Mouse (Mus musculus) left cerebral cortex, adult 9 months (tissue): ENCODE measurements around the gene Cnn3.

Experiments used
- DNase-seq, 2 experiments: peaks; one replicate each; pipeline ENCODE4 v3.0.0; 2022; ENCODE audit warnings: low spot score in 2 of 2

Gene Cnn3

DNA sequence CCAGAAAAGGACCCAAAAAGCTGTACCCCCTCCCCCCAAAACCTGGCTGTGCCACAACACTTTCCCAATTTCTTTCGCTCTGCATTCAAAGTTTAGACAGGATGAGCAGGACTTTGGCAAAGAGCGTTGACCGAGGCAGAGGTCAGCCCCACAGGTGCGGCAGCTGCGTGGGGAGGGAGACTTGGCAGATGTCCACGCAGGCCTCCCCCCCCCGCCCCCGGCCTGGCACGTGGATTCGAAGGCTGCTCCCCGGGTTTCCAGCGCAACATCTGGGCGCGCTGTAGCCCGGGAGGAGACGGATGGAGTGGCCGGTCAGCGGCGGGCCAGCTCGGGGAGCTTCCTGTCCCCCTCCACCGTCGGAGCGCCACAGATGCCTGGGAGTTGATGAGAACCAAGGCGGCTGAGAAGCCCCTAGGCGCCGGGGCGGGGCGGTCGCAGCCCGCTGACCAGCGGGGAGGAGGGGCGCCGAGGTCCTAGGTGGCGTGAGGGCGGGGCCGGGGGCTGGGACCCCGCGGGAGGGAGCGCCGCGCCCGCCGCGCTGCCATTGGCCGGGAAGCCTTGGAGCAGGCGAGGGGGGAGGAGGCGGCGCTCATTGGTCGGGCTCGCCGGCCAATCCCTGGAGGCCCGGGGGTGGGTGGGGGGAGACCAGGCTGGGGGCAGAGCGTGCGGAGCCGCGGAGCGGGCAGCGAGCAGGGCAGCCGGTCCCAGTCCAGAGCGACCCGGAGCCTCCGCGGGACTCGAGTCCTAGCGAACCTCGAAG lies at the start of gene Cnn3:
TSS of gene Cnn3 (plus strand) at position 637 of the 760 bp plus-strand sequence.
- DNase-seq, result peak in 1 of 2 experiments; percentile 73

DNA sequence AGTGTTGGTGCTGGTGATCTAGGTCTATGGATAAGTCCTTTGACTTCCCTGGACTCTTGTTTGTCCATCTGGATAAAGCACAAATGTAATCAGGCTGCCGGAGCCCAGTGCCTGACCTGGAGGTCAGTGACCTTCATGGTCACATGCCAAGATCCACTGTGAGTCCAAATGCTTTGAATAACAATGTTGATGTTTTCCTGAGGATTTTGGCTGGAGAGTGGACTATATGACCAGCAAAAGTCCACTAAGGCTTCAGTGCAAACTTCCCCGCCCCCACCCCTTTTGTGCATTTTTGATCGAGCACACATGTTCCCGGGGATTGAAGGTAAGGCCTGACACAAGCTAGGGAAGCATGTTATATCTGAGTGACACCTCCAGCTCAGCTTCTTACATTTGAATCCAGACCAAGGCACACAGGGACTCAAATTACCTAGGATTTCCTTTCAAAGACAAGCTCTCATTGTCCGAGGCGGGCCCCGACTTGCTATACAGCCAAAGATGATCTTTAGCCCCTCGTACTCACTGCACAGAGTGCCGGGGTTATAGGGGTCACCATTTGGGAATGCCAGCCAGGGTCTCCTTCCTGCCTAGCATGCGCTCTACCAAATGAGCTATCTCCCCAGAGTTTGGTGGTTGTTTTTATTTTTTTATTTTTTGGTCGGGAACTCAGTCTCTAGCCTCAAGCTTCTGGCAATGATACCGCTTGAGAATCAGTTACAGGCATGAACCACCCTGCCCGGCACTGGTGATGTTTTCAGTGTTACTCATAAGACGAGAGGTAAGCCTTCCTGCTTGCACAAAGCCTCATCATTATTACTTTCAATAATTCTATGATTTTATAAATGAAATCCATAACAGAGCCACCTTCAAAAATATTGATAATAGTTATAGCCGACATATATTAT lies 47.3 kb upstream of the Cnn3 start:
- DNase-seq, result no peak

DNA sequence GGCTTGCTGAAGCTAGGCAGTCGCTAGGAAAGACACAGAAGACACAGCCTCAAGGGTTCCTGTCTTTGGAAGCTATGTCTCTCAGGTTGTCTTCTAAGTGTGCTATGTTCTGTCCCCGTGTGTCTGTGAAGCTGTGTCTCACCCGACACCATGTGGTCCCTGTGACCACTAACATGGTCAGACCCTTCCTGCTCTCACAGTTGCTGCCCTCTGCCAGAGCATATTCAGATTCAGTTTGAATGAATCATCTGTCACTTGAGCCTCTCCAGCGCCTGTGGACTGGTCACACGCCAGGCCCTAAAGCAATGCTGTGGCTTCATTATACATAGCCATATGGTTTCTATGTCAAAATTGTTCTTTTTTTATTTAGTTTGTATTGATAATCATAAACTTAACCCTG lies 46.6 kb upstream of the Cnn3 start:
- DNase-seq, result no peak

DNA sequence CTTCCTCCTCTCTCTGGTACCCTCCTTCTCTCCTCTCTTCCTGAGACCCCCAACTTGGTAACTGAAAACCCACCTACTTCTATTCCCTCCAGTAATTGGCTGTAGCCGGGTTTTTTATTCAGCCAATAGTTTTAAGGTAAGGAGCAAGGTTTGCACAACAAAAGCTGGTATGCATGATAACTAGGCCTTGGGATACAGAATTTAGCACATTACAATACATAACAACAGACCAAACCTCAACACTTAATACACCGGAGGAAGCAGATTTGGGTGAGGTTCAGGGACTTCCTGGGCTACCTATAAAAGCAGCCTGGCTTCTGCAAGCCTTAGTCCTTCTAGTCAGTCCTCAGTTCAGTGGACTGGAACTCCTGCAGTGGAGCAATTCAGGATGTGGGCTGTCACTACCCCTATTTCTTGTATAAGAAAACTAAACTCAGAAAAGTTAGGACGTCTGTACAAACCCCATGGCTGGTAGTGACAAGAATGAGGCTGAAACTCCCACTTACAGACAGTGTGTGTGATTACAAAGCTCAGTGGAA lies 38.8 kb upstream of the Cnn3 start:
- DNase-seq, result no peak

DNA sequence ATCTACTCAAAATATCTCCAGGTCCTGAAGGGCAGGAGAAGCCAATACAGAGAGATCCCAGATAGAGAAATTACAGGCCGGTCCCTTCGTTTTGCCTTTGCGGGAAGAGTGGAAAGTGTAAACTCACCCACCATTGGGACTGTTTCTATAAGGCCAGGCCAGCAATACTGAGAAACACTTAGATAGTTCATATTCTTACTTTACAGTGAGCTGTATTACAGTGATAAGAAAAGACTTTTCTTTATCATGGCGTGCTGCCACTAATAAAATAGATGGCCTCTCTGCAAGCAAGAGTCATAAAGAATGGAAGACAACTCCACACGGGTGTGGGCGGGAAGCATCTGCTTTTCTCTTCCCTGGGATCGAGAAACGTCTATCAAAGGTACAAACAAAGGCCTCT lies 36.9 kb upstream of the Cnn3 start:
- no peak for DNase-seq

DNA sequence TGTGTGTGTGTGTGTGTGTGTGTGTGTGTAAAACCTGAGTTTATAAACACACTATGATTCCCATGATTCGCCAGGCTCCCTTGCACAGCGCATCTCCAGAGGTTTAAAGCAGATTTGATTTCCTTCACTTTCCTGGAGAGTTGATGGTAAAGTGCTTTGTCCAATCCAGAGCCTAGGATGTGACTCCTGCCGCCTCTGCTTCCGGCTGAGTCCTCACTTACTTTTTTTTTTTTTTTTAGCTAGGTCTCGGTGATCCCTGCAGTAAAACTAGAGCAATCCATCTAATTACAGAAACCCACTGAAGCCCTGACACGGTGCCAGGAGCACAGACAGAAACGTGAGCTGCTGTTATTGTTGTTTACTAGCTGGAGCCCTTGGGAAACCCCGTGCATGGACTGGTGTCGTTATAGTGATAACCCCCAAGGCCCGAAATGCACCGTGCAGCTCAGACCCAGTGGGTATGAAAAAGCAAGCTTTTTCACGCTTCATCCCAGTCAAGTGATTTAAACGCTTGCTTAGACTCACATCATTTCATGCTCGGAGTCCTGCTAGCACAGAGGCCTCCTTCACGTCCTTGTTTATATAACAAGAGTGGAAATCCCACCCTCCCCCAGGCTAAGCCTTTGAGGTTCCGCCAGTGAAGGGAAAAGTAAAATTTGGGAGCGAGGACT lies 36.3 kb upstream of the Cnn3 start:
- DNase-seq, result peak in 1 of 2 experiments; percentile 11

DNA sequence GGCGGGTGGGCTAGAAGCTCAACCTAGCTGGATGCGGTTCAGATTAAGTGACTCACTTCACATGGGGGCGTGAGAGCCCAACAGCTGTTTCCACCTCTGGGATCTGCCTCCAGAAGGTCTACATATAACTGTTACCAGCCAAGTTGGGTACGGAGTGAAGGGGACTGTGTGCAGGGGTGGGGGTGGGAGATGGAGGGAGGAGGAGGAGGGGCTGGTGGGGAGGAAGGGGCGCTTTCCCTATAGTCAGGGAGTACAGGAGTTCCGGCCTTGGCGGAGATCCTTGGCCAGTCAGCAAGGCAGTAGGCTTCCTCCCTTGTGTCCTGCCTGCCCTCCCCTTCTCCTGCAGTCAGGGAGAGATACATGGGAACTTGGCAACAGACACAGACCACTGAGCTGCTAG lies 35.6 kb upstream of the Cnn3 start:
- DNase-seq, result no peak

DNA sequence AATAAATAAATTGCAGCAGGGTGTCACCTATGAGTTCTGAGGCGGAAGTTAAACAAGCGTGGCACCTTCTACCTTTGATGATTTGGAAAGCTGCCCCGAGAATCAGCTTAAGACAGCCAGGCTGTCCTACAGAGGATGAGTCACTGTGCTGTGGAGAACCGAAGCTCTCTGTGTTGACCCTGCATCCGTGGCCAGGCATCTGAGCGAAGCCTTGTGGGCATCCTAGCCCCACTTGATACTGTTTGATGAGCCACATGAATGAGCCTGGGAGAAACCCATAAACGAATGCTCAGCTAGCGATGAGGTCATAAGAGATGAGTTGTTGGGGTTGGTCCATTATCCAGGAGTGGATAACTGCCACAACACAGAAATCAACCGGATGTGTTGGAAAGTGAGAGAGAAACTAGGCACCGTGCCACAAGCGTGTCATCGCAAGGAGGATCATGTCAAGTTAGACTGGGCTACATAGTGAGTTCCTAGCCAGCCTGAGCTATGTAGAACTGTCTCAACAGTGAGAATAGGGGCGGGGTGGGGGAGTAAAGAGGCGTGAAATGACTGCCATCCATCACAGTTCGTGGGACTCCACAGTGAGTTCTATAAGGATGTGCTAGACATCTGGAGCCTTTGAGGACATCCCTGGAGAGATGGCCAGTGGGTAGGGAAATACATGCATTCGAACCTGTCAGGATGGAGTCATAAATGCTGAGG lies 30.6 kb upstream of the Cnn3 start:
- DNase-seq, result no peak

DNA sequence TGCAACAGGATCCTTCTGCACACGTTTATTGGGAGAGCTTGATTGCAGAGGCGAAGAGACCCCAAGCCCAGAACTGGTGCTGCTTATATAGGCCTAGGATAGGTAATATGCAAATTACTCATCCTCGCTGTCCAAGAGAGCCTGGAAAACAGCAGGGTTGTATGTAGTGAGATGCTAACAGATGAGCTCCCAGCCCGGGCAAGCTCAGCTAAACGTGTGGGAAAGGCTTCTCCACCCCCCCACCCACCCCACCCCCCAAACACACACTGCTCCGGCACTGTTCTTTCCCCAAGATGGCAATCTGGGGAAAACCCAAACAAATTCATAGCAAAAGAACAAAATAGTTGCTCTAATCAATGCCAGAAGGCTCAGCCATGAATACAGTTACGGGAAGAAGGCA lies 29.7 kb upstream of the Cnn3 start:
- no peak for DNase-seq

DNA sequence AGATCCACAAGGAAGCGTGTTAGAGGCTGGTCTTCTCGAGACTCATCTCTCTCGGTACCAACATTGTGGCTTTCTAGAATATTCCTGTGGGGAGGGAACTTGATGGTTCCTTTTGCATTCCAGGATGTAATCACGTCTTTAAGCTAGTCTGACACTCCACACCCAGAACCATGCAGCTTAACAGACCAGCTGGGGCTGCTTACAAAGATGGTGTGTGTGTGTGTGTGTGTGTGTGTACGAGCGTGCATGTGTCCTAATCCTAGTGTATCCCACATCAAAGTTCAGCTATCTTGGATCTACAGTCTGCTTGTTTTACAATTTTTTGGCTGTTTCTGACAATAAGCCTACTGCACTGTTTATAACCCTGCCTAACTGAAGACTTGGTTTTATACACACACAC lies 29.3 kb upstream of the Cnn3 start:
- no peak for DNase-seq

DNA sequence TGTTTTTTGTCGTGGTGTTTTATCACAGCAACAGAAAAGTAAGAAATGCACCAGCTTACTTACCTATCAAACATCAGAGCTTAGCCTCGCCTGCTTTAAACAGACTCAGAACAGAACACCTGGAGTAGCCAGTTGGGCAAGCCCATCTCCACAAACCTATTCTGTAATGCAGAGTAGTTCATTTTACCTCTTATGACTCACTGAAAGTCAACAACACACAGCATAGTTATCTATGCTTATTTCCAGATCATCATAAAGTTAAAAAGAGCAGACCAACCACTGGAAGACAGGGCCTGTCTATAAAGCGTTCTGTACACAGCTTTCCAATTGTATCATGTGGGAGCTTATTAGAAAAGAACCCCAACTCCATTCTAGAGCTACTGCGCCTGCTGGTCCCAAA lies 24.9 kb upstream of the Cnn3 start:
- DNase-seq, result no peak

DNA sequence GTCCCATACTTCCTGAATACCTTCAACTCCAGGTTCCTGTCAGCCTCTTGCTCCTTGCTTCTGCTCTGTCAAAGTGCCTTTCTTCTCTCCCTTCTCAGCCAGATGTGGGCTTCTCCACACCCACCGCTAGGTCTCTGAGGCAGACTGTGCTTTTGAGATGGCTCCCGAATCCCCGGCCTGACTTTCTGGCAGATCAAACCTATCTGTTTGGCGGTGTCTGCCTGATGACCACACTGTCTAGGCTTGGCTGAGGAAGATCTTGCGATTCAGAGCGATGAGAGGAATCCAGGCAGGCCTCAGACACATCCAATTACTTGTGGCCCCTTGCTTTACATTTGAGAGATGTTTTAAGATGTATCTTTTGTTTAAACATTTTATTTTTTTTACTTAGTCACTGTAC lies 24.2 kb upstream of the Cnn3 start:
- DNase-seq, result no peak

DNA sequence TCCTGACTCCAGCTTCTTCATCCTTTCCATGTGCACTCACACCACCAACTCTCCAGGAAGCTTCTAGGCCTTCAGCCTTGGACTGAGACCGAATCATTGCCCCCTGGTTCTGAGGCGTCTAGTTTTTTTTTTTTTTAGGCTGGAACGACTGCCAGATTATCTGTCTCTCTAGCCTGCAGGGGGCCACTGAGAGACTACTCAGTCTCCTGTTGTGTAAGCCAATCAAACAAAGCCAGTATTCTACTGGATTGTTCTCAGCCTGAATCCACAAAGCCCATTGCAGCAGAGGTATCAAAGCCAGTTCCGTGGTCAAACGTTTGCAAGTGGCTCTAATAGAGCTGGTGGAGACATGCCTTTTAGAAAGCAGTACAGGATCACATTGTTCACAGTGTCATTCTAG lies 22.8 kb upstream of the Cnn3 start:
- DNase-seq, result no peak

DNA sequence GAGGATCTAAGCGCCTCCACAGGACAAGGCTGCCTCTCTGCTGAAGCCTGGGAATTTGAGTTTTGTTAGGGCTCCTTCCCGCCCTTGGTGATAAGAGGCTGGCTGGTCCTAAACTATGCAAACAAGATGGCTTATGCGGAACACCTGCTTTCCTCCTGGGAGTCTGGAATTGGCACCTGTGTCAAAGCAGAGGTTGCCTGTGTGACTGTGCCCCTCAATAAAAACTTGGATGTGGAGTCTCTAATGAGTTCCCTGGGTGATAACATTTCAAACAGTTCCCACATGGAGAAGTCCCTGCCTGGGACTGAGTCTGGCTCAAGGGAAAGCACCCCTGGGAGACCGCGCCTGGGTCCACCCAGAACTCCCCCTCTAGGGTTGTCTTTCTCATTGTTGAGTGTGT lies 21.2 kb upstream of the Cnn3 start:
- DNase-seq, result no peak

DNA sequence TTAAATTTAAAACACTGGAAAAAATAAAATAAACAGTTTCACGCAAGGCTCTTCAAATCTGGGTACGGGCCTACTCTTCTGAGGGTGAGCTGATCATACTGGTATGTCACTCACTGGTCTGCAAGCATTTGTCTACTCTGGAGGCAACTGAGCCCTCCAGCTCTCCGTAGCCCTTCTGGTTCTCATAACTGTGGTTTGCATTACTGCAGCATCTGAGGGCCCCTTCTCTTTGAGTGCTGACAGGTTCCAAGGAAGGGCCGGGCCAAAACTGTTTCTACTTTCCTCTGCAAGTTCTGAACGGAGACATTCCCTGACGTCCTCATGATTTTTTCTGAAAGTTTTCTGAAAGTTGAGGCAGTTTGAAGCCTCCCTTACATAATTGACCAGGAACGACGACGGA lies 18.9 kb upstream of the Cnn3 start:
- no peak for DNase-seq

DNA sequence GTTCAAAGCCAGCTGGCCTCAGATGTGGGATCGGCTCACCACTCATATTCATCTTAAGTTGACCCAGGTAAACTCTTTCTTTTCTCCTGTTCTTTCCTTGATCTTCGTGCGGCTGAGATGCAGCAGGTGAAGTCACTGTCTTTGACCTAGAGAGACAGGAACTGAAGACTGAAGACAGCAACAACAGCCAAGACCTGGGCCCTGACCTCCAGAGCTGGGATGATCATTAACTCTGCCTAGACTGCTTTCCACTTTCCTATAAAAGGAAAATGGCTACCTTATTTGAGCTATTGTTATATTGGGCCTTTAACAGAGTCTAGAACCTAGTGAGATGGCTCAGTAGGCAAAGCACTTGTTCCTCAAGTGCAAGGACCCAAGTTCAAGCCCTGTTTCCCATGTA lies 17.9 kb upstream of the Cnn3 start:
- no peak for DNase-seq

DNA sequence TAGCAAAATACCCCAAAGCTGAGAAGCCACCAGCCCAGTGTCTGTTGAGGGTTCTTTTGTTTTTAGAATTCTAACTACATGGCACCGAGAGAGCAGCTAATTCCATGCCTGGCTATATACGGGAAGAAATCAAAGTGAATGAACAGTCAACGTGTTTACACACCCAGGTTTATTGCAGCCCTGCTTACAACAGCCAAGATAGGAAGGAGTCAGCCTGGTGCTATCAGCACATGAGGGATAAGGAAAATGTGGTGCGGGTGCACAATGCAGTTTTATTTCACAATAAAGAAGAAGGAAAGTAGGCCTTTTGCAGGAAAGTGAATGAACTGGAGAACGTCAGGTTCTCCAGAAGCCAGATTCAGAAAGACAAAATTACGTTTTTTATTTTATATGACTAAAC lies 14.8 kb upstream of the Cnn3 start:
- no peak for DNase-seq

DNA sequence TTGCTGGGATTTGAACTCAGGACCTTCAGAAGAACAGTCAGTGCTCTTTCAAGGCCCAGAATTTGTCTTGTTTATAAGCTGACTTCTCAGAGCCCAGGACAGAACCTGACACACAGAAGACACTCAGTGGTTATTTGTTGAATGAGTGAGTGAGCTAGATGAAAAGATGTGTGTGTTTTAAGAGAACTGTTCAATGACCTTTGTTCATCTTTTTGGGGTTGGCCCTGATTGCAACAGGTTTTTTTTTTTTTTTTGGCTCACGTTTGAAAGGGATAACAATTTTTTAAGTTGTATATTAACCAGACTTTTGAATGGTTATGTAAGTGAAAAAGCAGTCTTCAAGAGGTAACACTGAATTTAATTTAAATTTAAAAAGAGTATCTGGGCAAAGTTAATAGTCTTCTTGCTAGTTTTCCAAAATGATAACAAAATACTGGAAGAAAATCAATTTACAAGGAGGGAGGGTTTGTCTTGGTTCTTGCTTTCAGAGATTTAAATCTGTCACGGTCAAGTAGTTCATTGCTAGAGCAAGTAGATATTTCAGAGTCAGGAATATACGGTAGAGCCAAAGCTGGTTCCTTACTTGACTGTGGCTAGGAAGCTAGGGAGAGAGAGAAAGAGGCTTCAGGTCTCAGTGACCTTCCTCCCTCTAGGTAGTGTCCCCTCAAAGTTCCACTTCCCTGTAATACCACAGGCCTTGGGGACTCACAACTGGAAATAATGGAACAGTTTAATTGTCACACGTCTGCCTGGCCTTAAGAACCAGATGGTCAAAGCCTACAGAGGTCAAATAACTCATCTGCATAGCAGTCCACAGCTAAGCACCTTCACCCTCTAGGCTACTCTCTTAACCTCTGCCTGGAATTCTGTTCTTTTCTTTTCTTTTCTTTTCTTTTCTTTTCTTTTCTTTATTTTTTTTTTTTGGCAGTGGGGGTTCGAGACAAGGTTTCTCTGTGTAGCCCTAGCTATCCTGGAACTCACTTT lies 9.8 kb upstream of the Cnn3 start:
- no peak for DNase-seq

DNA sequence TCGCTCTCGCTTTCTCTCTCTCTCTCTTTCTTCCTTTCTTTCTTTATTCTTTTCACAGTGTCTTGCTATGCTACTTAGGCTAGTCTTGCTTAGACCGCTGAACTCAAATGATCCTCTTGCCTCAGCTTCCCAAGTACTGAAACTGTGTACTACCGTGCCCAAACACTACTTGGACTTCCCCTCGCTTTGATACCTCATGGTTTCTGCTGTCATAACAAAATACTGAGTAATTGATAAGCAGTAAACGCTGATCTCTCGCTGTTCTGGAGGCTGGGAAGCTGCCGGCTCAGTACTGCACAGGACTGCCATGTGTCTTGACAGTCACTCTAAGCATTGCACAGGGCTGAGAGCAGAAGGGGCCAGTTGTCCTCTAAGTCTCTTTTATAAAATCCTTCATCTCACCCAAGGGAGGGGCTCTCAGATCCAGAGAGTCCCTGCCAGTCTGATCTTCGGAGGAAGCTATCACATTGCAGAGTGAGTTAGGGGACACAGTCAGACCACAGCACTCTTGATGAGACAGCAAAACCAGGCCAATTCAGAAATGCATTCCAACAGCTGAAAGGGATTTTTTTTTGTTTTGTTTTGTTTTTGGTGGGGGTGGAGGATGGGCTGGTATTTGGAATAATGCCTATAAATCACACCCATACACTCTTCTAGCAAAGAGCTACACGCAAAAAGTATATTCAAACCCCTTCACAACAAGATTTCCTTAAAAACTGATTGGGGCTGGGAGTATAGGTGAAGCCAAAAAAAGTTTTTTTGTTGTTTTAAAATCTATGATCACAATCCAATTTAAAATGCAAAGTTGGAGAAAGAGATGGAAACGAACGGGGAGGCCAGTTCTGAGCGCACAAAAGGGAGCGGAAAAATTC lies 8.7 kb upstream of the Cnn3 start:
- DNase-seq, result no peak

DNA sequence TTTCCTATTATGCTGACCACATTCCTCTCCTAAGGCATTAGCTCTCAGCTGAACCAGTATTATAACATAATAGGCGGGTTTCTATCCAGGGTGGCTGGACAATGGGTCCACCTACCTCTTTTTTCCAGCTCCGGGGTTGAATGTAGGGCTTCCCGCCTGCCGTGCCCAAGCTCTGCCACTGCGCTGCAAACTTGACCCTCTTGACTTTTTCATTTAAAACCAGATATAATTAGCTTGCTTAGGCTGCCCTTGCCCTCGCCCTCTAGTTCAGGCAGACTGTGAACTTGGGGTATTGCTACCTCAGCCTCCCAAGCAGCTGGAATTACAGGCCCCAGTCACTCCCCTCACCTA lies 8.1 kb upstream of the Cnn3 start:
- no peak for DNase-seq
